Mouse (Mus musculus) retina, adult 2 months (tissue): ENCODE measurements at regions not wholly inside any gene's neighbourhood (a gene's known extent, or its start where the extent isn't known, plus 50 kb on each side); places are given as distances from the start of the nearest gene placed in this dataset.

Source experiments
- DNase-seq: peaks from one replicate; pipeline ENCODE4 v3.0.0-alpha.2; 2012; ENCODE audit warnings: low read depth, low spot score

DNA sequence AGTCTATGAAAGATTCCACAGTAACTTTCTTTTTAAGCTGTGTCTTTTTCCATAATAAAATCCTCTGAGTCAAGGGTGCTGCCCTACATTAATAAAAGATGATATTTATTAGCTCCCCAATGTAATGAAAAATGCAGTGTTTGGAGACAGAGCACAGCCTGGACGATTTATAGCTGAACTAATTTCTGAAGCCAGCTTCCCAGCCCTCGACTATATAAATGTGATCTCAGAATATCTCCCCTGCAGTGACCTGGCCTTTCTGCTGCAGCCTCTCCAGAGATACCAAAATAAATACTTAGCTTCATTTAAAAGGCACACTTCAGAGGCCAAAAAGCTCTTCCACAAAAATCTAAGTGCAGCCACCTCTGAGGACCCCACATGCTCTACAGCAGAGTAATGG lies 534.7 kb downstream of the Zfp619 start:
- DNase-seq, result no peak

DNA sequence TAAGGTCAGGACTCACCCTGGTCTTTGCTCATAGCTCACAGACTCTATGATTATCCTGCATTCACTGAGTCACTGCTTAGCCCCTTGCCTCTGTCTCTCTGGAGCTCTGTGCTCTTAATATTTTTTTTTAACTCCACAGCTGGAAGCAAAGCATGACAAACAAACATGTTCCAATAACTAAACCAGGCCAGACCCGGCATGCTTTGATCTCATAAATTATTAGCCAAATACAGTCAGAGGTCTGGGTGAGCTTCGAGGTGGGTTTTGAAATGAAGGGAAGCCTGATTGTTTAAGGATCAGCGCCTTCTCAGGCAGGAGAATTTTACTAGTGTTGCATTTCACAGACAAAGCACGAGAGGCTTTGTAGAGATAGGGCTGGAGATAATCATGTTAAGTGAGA lies 541.3 kb downstream of the Zfp619 start:
- DNase-seq, result no peak

DNA sequence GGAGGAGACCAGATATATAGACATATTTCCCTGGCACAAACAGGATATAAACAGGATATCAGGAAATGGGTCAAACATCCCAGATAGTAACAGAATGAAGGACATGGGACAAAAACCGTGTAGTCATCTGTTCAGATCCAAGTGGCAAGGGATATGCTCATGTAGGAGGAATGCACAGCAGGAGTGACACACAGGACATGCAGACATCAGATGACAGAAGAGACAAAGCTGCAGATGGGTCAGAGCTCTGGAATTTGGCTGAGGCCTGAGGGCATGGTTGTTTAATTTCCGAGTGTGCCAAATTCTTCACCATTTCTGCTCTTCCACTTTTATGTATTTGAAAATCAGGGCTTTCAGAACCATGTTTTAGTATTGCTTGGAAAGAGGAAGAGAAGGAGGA lies 547.1 kb downstream of the Zfp619 start:
- no peak for DNase-seq

- no peak for DNase-seq
Measured at GRCm38 (mm10) chr7:40065526-40065925, 548.0 kb downstream of the Zfp619 start.

GRCm38 (mm10) chr7:40067378-40067777 lies 549.8 kb downstream of the Zfp619 start:
- no peak for DNase-seq

DNA sequence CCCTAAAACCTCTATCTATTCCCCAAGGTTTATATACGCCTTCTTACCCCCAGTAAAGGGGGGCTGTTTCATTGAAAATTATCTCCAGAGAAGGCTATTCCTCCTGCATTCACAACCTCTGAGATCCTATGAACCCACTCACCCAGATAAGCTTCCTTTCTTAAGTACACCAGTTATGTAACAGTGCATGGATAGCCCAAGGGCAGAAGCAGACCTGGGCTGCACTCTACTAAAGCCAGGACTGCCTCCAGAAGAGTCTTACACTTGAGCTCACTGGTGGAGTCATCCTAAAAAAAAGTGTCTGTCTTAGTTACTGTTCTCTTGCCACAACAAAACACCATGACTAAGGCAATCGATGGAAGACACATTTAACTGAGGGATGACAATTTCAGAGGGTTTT lies 553.7 kb downstream of the Zfp619 start:
- DNase-seq, result no peak

GRCm38 (mm10) chr7:40072478-40072877 lies 554.9 kb downstream of the Zfp619 start:
- no peak for DNase-seq

- no peak for DNase-seq
Measured at GRCm38 (mm10) chr7:40086236-40086635, 568.7 kb downstream of the Zfp619 start.

GRCm38 (mm10) chr7:40097094-40097493 lies 579.5 kb downstream of the Zfp619 start:
- DNase-seq, result no peak

- no peak for DNase-seq
Measured at GRCm38 (mm10) chr7:40103057-40103945, 585.7 kb downstream of the Zfp619 start.

DNA sequence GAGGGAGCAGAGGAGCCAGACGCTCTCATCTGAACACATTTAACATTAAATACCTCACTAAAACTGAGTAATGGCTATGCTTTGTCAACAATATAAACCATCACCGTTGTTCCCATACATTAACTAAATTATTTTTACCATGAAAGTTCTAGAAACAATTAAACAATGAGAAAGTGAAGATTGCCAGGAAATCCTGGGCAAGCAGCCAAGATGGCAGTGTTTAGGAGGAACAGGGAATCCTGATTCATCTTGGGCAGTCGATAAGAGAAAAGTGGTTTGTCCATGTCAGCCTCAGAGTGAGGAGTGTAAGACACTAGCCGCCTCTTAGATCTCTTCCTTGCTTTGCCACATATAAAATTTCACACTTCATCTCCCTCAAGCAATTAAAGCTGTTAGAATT lies 625.3 kb downstream of the Zfp619 start:
- DNase-seq, result no peak

- no peak for DNase-seq
Measured at GRCm38 (mm10) chr7:40144431-40144830, 626.9 kb downstream of the Zfp619 start.

GRCm38 (mm10) chr7:40177570-40177969 lies 660.0 kb downstream of the Zfp619 start:
- DNase-seq, result no peak

DNA sequence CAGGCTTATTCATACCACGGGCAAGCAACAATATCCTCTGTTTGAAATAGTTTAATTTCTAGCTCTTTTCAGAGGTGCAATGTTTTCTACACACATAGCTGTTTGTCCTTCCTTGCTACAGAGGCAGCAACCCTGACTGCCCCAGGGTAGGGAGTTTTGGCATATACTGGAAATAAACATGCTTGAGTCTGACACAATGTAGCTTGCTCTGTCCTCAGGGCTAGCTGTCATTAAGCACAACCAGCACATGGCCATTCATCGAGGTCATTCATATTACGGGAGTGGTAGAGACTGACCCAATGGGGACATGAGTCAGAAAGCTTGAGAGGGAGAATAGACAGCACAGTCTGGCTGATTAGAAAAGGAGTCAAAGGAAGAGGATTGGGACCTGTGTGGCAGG lies 677.8 kb downstream of the Zfp619 start:
- DNase-seq, result no peak

- no peak for DNase-seq
Measured at GRCm38 (mm10) chr7:40202615-40203014, 685.0 kb downstream of the Zfp619 start.

DNA sequence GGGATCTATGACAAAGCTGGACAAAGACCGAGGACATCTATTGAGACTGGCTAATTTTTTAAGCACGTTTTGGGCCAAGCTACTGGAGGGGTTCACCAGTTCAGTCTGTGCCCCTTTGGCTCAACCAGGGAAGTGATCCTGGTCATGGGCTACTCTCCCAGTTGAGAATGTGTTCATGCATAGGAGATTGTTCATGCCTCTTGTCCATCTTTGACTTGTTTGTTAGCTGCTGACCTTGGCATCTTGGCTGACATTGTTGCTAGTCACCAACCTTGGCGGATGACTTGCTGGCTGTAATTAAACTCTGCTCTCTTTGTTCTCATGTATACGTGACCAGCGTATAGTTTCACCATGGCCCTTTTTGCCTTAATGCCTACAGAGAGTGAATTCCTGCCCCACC lies 686.2 kb upstream of the Vstm2b start:
- DNase-seq, result no peak

DNA sequence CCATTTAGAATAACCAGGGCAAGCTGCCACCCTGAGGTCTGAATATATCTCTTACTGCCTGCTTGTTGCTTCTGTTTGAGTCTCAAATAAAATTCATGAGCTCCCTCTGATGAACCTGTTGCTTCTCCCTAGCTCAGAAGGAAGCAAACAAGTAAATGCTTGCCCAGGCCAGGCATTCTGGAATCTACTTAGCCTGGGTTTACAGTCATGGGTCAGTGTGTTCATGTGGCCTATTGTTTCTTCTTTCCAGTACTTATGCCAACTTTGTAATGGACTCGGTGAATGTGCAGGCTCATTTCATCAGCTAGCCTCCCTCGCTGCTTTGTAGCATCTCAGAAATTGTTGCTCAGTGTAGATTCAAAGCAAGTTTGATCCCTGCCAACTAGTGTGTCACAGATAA lies 685.6 kb upstream of the Vstm2b start:
- DNase-seq, result no peak

DNA sequence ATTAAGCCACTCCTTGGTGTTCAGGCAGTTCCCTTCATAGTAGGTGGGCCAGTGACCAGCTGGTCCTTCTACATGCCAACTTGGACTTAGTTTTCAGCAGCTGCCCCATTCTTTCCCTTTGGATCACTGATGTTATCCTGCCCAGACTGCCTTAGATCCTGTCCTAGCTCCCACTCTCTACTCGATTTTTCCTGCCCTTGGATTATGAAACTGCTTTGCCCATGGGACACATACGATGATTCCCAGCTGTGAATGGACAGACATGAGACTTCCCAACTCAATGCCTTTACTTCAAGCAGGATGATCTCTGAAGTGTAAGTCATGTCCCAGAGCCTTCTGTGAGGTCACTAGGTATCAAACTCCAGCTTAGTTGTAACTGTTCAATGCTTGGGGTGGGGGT lies 684.5 kb upstream of the Vstm2b start:
- DNase-seq, result no peak

DNA sequence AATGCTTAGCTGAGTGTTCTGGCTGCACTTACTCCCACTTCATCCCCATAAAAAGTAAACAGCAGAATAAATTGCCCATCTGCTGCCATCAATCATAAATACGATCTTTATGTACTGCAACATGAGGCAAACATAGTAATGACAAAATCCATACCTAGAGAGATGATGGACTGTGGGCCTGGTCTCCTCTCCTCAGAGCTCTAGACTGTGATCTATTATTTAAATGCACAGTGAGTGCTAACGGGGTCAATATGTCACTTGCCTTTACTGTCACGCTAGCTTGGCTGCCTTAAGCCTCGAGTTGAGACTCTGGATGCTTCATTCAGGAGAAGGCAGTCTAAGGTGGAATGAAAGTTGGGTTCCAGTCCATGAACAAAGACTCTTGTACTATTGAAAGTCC lies 683.7 kb upstream of the Vstm2b start:
- no peak for DNase-seq

DNA sequence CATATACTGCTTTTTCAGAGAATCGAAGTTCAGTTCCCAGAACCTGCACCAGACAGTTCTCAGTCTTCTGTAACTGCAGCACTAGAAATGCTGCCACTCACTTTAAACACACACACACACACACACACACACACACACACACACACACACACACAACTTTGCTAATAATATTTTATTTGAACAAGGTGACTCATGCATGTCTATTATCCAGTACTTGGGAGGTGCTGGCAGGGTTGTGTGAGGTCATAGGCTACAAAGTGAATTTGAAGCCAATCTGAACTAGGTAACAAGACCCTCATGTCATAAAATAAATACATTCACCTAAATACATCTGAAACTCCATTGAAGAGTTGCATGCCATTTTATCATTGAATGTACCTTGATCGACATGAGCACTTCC lies 682.9 kb upstream of the Vstm2b start:
- no peak for DNase-seq

- no peak for DNase-seq
Measured at GRCm38 (mm10) chr7:40220549-40220948, 677.6 kb upstream of the Vstm2b start.

DNA sequence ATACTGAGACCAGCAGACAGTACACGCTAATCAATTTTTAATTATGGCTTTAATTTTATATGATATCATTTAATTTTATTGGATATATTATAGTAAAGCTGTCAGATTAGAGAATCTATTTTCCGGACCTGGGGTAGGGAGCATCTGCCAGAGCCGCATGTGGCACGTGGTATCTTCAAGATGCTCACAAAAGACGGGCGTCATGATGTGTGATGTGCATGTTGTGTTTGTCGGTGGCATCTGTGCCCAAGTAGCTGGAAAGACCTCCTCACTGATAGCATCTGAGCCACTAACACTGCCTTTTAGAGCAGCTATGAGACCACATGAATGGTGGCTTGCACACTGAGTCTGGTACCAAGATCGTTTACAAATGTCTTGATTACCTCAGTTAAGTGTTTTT lies 652.9 kb upstream of the Vstm2b start:
- no peak for DNase-seq

DNA sequence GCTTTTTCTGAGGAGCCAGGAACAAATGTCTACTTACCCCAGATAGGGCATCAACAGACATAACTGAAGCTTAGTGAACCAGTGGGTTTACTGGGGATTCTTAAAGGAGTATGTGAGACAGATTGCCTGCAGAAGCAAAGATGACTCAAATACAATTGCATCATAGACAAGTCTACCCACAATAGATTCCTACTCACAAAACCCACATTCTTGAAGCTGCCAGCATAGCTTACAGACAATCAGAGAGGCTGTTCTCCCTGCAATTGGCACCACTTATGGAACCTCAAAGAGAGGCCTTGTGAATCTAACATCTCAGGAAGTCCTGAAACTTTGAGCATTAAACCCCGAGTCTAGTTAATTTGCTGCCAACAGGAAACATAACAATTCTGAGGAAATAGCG lies 649.6 kb upstream of the Vstm2b start:
- no peak for DNase-seq

- no peak for DNase-seq
Measured at GRCm38 (mm10) chr7:40253486-40253885, 644.6 kb upstream of the Vstm2b start.
